ENCODE assay signal across 8 mouse cellular contexts in genomic region chr11:95384319-95384972, GRCm38 (mm10). TPM values are rescaled to one million over a fixed set of nuclear protein-coding genes. Genes with fewer than 3 reads are reported as not detected.
DNase-seq lines count a peak whose midpoint lies in the region; ATAC-seq lines count a peak whose summit lies in the region.

Gene Slc35b1, plus strand, starts transcription at chr11:95384692.

- H3K36me3 ChIP-seq in hindbrain, embryonic 14.5 days (replicated peaks; ENCODE audit: control insufficient read depth, insufficient read depth) = peaks cover 44% of the 10 kb centered on the region

- H3K9ac ChIP-seq in hindbrain, embryonic 14.5 days = peak within 1 kb of the TSS; percentile 93

- no peaks in the 10 kb centered on the region for H3K27me3 ChIP-seq in hindbrain, embryonic 14.5 days (ENCODE audit: control insufficient read depth, insufficient read depth, low read length)

- no peaks in the 10 kb centered on the region for H3K9me3 ChIP-seq in hindbrain, embryonic 14.5 days (ENCODE audit: control insufficient read depth, low read length)

- under 1% methylated on average over 42 of the region's 42 CpGs for WGBS in hindbrain, embryonic 14.5 days

- peak within 1 kb of the TSS; percentile 71 for H3K4me2 ChIP-seq in hindbrain, embryonic 14.5 days (replicated peaks)

- peaks cover 9% of the 10 kb centered on the region for H3K4me1 ChIP-seq in hindbrain, embryonic 14.5 days (replicated peaks; ENCODE audit: control insufficient read depth, insufficient read depth, low read length)

- peak; percentile 100 for DNase-seq in R1 (ENCODE audit: low read depth, low spot score)
- peak; percentile 93 to 96 for DNase-seq in cerebellum, postnatal 25 days
- peak; percentile 90 to 94 for DNase-seq in frontal cortex, postnatal 25 days (ENCODE audit: low spot score in 2 of 2)
- DNase-seq in hindbrain, embryonic 14.5 days (ENCODE audit: low spot score) = peak; percentile 99
- DNase-seq in layer of hippocampus, postnatal 36 days = peak; percentile 94 to 95
- peak; percentile 100 for DNase-seq in lung, postnatal 36 days
- peak; percentile 100 for DNase-seq in retina, postnatal 1 day
- peak; percentile 88 to 92 for DNase-seq in urinary bladder, adult 18-20 months (ENCODE audit: low spot score in 2 of 2)

- peak; percentile 97 for ATAC-seq in hindbrain, embryonic 14.5 days (ENCODE audit: low FRiP score)

- peak within 1 kb of the TSS; percentile 64 for H3K4me3 ChIP-seq in hindbrain, embryonic 14.5 days (replicated peaks; ENCODE audit: low read length)

- peak within 1 kb of the TSS; percentile 84 for H3K27ac ChIP-seq in hindbrain, embryonic 14.5 days

RNA-seq across cellular contexts. Expression of gene Slc35b1, which starts in this region (rescaled TPM):
- 144 and 153 TPM in 2 replicates for polyA plus RNA-seq in hindbrain, embryonic 14.5 days (2014; fragmentation: Nextera tagmentation; extraction: Ambion mirVana)
- total RNA-seq in layer of hippocampus, postnatal 36 days (2021) = 10 to 100 TPM; 71.5 to 73.1 TPM

Comparison
In these comparisons a context has a peak if more than half of its experiments do, and no peak if none do; other contexts are left out.
1. Peak in every context shown above with its lines: DNase-seq, ATAC-seq, H3K4me3 ChIP-seq and H3K27ac ChIP-seq.